ENCODE assay signal across 8 mouse cellular contexts in genomic region chr9:121299223-121299755, GRCm38 (mm10). TPM values are rescaled to one million over a fixed set of nuclear protein-coding genes. Genes with fewer than 3 reads are reported as not detected.
DNase-seq lines count a peak whose midpoint lies in the region; ATAC-seq and TF ChIP-seq lines count a peak whose summit lies in the region.

No protein-coding gene starts in this region.

- H3K4me1 ChIP-seq in embryonic facial prominence, embryonic 13.5 days: peaks cover 25% of the 10 kb centered on the region
- peaks cover 27% of the 10 kb centered on the region for H3K4me1 ChIP-seq in intestine, embryonic 14.5 days (replicated peaks; ENCODE audit: control insufficient read depth, insufficient read depth, low read length)
- H3K4me1 ChIP-seq in neural tube, embryonic 12.5 days: peaks cover 61% of the 10 kb centered on the region

- no peak overlapping the region for H3K27ac ChIP-seq in left cerebral cortex, adult 2 months
- no peak overlapping the region for H3K27ac ChIP-seq in embryonic facial prominence, embryonic 13.5 days
- no peak overlapping the region for H3K27ac ChIP-seq in intestine, embryonic 14.5 days (ENCODE audit: low read depth)
- no peak overlapping the region for H3K27ac ChIP-seq in neural tube, embryonic 12.5 days

- WGBS in embryonic facial prominence, embryonic 13.5 days: 76% methylated on average over 9 of the region's 9 CpGs
- 72% methylated on average over 9 of the region's 9 CpGs for WGBS in intestine, embryonic 14.5 days
- 51% methylated on average over 9 of the region's 9 CpGs for WGBS in neural tube, embryonic 12.5 days

- intact Hi-C loops in left cerebral cortex, adult 2 months (cut with DNase I): loop anchor here (2.0 to 5.0 kb wide), 2 partner anchors 16 to 53 kb away; no protein-coding TSS in a partner anchor
- intact Hi-C loops in left cerebral cortex, postnatal 10 days (cut with DNase I): loop anchor here (5.0 kb wide), 2 partner anchors 58 to 73 kb away; no protein-coding TSS in a partner anchor
- intact Hi-C loops in left cerebral cortex, postnatal 4 days (cut with DNase I): loop anchor here (5.0 kb wide), 2 partner anchors 58 to 73 kb away; no protein-coding TSS in a partner anchor

- no peak for DNase-seq in left cerebral cortex, adult 2 months (ENCODE audit: extremely low spot score in 1 of 2, low spot score in 2 of 2)
- DNase-seq in left cerebral cortex, postnatal 10 days (ENCODE audit: extremely low spot score in 1 of 2, low spot score in 2 of 2): no peak
- no peak for DNase-seq in intestine, embryonic 14.5 days (ENCODE audit: low spot score)
- DNase-seq in cerebellum, postnatal 14 days: no peak
- no peak for DNase-seq in left cerebral cortex, postnatal 4 days
- DNase-seq in ovary, adult 18-20 months (ENCODE audit: low spot score): no peak

- ATAC-seq in embryonic facial prominence, embryonic 13.5 days (ENCODE audit: insufficient number of reproducible peaks, insufficient read depth, low FRiP score, low TSS enrichment, low read depth): no peak
- ATAC-seq in intestine, embryonic 14.5 days (replicated peaks; ENCODE audit: low FRiP score, low TSS enrichment, low read depth): no peak
- no peak for ATAC-seq in neural tube, embryonic 12.5 days (ENCODE audit: low FRiP score, low read depth)

- H3K4me3 ChIP-seq in left cerebral cortex, adult 2 months: peak overlapping the region; percentile 83
- 0 out of 2 replicates have a peak overlapping the region, but pooled peaks have one; percentile 86 for H3K4me3 ChIP-seq in embryonic facial prominence, embryonic 13.5 days
- H3K4me3 ChIP-seq in intestine, embryonic 14.5 days (ENCODE audit: low read depth, low read length): peak overlapping the region; percentile 84; the same call in 1 of the 2 replicates
- H3K4me3 ChIP-seq in neural tube, embryonic 12.5 days: peak overlapping the region; percentile 91

- H3K4me2 ChIP-seq in embryonic facial prominence, embryonic 13.5 days: peak overlapping the region; percentile 90
- H3K4me2 ChIP-seq in intestine, embryonic 14.5 days (ENCODE audit: low read length): peak overlapping the region; percentile 92
- H3K4me2 ChIP-seq in neural tube, embryonic 12.5 days (replicated peaks): peak overlapping the region; percentile 90

- no peaks in the 10 kb centered on the region for H3K36me3 ChIP-seq in embryonic facial prominence, embryonic 13.5 days
- no peaks in the 10 kb centered on the region for H3K36me3 ChIP-seq in intestine, embryonic 14.5 days (ENCODE audit: control insufficient read depth, insufficient read depth, low read length)
- no peaks in the 10 kb centered on the region for H3K36me3 ChIP-seq in neural tube, embryonic 12.5 days

- H3K9me3 ChIP-seq in embryonic facial prominence, embryonic 13.5 days: no peaks in the 10 kb centered on the region
- H3K9me3 ChIP-seq in intestine, embryonic 14.5 days (ENCODE audit: control insufficient read depth, low read length): no peaks in the 10 kb centered on the region
- H3K9me3 ChIP-seq in neural tube, embryonic 12.5 days: no peaks in the 10 kb centered on the region

- peaks cover 17% of the 10 kb centered on the region for H3K27me3 ChIP-seq in embryonic facial prominence, embryonic 13.5 days
- H3K27me3 ChIP-seq in intestine, embryonic 14.5 days (replicated peaks; ENCODE audit: control insufficient read depth, insufficient read depth, low read length): 0 out of 2 replicates have a peak, but pooled peaks cover 3% of the 10 kb centered on the region
- no peaks in the 10 kb centered on the region for H3K27me3 ChIP-seq in neural tube, embryonic 12.5 days (replicated peaks)

- H3K9ac ChIP-seq in embryonic facial prominence, embryonic 13.5 days: no peak overlapping the region
- no peak overlapping the region for H3K9ac ChIP-seq in intestine, embryonic 14.5 days (ENCODE audit: low read length)
- peak overlapping the region; percentile 22; the same call in 1 of the 2 replicates for H3K9ac ChIP-seq in neural tube, embryonic 12.5 days

- no peak for TF ChIP-seq CTCF in left cerebral cortex, adult 2 months (IDR thresholded peaks at IDR 0.05)

RNA-seq across cellular contexts. Expression of gene Trak1, which starts 2.0 kb away (rescaled TPM):
- 100 to 1,000 TPM; 247 to 298 TPM for total RNA-seq in left cerebral cortex, adult 2 months (2021)
- 100 to 1,000 TPM; 213 to 215 TPM for total RNA-seq in left cerebral cortex, postnatal 10 days (2021)
- polyA plus RNA-seq in embryonic facial prominence, embryonic 13.5 days (2015; fragmentation: Nextera tagmentation; extraction: Ambion mirVana): 17.7 and 17.8 TPM in 2 replicates
- polyA plus RNA-seq in intestine, embryonic 14.5 days (2014; fragmentation: Nextera tagmentation; extraction: Ambion mirVana): 23.4 and 26.1 TPM in 2 replicates
- polyA plus RNA-seq in neural tube, embryonic 12.5 days (2016; fragmentation: Nextera tagmentation; extraction: Ambion mirVana): 40.7 and 41.7 TPM in 2 replicates
- 100 to 1,000 TPM; 208 to 215 TPM for total RNA-seq in left cerebral cortex, postnatal 4 days (2021)

RNA-seq across cellular contexts. Expression of gene Ulk4, which starts 22.3 kb away (rescaled TPM):
- total RNA-seq in left cerebral cortex, adult 2 months (2021): 1 to 10 TPM; 9.2 to 9.9 TPM
- 1 to 10 TPM; 7.2 to 7.5 TPM for total RNA-seq in left cerebral cortex, postnatal 10 days (2021)
- 213 and 290 TPM in 2 replicates for polyA plus RNA-seq in embryonic facial prominence, embryonic 13.5 days (2015; fragmentation: Nextera tagmentation; extraction: Ambion mirVana)
- 113 and 122 TPM in 2 replicates for polyA plus RNA-seq in intestine, embryonic 14.5 days (2014; fragmentation: Nextera tagmentation; extraction: Ambion mirVana)
- polyA plus RNA-seq in neural tube, embryonic 12.5 days (2016; fragmentation: Nextera tagmentation; extraction: Ambion mirVana): 143 and 144 TPM in 2 replicates
- total RNA-seq in left cerebral cortex, postnatal 4 days (2021): 1 to 10 TPM; 7.9 to 8.0 TPM
